Mouse (Mus musculus) kidney, postnatal 36 days (tissue): ENCODE measurements around the gene Gfod2.

Source experiments
- DNase-seq, 2 experiments: peaks; one replicate each; pipeline ENCODE4 v3.0.0; 2021 to 2022; ENCODE audit warnings: mixed read lengths in 2 of 2

Gfod2 gene

DNA sequence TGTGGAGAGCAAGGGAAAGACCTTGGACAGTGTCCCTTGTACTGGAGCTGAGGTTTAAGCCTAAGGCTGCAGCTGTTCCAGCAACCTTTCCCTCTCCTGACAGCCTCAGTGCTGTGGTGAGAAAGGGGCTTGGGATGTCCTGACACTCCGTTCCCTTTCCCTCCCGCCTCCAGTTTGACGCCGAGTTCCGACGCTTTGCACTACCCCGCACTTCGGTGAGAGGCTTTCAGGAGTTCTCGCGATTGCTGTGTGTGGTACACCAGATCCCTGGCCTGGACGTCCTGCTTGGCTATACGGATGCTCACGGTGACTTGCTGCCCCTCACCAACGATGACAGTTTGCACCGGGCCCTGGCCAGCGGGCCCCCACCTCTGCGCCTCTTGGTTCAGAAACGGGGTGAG lies 56.5 kb downstream of the Gfod2 start:
- no peak for DNase-seq

DNA sequence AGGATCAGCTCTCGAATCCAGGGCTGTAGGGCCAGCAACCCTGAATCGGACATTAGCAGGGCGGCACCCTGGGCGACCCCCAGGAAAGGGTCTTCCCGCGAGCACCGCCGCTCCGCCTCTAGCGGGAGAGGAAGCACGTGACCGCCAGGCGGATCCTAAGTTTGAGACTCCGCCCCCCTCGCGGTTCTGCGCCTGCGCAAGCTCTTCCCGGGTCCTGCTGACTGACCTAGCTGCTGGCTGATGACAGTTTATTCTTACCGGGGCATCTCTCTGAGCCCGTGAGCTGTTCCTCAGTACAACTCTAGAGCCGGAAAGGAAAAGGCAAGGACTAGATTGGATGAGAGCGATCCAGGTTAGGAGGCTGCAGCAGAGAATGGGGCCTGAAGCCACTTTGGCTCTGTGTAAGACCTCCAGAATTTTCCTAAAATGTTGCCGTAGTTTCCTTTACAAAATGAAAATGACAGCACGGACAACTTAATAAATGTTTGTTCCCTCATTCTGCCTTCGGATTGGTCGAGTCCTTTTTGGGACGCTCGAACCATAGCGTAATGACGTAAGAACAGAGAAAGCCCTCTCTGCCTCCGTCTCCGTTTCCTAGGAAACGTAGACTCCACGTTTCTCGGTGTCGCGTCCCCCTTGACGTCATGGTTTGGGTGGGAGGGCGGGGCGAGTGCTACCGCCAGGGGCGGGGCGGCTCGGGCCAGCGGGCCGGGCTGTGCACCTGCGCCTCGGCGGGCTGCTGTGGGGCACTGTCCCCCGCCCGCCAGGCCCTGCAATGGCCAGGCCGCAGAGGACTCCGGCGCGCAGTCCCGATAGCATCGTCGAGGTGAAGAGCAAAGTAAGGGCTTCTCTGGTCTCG lies 57.3 kb downstream of the Gfod2 start, which contains the start of the genes Acd and Pard6a:
Gene Acd, minus strand, starts transcription at position 137 of the 859 bp plus-strand sequence.
Gene Pard6a, plus strand, starts transcription at position 183 of the 859 bp plus-strand sequence.
- peak; percentile 95 to 97 for DNase-seq

DNA sequence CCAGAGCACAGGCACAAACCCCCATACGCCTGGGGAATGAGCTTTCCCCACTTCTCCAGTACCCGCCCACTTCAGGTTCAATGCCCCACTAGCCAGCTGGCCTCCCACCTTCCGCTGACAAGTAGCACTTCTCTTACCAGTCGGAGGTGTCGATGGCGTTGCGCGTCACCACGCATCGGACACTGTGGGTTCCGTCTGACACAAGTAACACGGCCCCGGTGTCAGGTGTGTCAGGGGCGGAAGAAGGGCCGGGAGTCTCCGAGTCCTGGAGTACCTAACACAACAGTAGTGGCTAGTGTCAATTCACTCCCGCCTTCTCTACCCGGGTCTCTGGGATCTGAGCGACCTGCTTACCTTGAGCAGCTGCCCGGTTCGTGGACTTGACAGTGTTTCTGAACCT lies 57.9 kb downstream of the Gfod2 start:
- DNase-seq = peak; percentile 67 to 75

DNA sequence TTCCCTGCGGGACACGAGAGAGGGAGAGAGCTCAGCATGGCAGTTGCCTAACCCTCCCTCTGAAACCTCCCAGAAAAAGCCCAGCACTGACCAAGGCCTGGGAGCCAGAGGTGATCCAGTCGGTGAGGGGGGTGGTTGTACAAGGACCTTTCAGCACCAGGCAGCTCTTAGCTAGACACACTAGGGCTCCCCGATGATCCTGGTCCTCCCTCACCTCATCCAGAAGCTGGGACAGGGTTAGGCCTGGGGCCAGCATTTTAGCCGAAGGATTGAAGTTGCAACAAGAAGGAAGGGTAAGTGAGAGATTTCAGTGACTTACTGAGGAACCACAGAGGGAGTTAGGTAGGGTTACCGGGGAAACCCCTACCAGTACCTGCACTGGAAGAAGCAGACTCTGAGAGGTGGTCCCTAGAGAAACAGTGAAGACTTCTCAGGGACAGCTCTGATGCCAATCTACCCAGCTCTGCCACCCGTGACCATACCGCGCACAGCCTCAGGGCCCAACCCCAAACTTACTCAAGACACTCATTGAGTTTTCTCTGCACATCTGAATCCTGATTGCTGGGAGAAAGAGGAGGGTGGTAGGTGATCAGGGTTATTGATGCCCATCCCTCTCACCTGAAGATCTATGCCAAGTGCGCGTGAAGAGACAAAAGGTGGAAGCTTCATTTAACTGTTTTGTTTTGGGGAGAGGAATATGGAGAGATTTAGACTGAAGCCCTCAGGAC lies 58.8 kb downstream of the Gfod2 start:
- no peak for DNase-seq

DNA sequence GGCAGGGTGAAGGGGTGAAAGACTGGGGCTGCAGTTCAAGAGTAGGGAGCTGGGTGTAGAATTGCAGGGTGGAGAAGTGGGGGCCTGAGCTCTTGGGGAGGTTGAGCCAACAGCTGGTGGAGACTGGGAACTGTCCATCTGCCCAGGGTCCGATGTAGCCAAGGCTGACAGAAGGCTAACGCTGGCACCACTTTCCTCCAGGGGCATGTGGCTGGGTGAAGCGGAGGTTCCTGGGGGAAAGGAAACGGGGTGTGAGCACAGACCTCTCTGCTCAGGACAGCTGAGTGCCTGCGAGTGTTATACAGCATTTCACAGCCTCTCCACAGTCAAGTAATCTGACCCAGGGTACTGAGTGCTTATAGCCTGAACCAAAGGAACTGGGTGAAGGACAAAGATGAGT lies 59.7 kb downstream of the Gfod2 start:
- DNase-seq = no peak

DNA sequence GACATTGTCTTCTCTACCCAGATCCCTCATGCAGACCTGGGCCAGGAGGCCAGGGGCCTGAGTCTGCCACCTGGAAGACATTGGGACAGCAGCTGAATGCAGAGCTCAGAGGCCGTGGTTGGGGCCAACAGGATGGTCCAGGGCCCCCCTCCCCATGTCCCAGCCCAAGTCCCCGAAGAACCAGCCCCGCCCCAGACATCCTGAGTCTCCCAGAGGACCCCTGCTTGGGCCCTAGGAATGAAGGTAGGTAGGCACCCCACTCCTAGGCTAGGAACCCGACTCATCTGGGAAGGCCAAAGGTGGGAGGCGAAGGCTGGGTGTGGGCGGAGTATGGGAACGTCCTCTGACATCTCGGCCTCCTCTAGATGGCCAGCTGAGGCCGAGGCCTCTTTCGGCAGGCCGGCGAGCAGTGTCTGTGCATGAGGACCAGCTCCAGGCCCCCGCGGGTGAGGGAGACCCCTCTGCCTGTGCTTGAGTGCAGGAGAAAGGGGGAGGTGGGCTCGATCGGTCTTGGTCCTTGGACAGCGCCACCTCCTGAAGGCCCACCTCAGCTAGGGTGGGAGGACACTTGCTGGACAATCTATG lies 61.2 kb downstream of the Gfod2 start:
- no peak for DNase-seq

DNA sequence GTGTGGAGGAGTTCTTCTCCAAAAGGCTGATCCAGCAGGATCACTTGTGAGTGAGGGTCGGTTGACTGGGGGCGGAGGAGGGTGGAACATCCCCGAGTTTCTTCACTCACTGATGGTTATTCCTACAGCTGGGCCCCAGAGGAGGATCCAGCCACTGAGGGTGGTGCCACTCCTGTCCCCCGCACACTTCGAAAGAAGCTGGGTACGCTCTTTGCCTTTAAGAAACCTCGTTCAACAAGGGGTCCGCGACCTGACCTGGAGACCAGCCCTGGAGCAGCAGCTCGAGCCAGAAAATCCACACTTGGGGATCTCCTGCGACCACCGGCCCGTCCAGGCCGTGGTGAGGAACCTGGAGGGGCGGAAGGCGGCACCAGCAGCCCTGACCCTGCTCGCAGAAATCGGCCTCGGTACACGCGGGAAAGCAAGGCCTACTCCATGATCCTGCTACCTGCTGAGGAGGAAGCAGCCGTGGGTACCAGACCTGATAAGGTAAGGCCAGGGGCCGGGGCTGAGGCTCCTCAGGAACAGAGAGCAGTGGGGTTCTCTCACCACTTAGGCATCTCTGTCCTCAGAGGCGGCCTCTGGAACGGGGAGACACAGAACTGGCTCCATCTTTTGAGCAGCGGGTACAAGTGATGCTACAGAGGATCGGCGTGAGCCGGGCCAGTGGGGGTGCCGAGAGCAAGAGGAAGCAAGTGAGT lies 63.2 kb downstream of the Gfod2 start:
- DNase-seq = no peak

DNA sequence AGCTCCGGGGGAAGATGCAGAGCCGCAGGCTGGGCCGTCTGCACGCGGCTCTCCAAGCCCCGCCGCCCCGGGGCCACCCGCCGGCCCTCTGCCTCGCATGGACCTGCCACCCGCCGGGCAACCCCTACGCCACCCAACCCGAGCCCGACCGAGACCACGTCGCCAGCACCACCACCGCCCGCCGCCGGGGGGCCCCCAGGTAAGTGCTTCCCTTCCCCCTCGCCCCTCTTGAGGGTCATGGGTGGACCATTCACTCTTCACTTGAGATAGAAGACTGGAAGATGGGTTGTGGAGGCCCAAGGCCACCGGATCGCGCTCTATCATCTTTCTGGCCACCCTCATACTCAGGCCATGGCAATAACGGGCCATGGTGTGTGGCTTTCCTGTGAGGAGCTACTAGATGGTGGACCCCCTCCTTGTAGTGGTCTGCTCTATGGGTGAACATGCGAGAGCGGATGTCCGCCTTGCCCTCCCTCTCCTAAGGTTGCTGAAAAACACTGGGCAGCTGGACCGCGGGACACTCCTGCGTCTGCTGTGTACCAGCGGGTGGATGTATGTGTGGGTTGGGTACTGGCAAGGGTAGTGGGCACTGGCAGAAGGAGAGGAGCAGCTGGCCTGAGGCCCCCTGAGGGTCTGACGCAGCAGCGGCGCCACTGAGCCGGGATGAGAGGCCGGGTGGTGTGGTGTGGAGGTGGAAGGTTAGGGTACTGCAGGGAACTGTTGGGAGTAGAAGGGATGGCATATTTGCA lies 64.2 kb downstream of the Gfod2 start:
- DNase-seq = peak in 1 of 2 experiments; percentile 27

DNA sequence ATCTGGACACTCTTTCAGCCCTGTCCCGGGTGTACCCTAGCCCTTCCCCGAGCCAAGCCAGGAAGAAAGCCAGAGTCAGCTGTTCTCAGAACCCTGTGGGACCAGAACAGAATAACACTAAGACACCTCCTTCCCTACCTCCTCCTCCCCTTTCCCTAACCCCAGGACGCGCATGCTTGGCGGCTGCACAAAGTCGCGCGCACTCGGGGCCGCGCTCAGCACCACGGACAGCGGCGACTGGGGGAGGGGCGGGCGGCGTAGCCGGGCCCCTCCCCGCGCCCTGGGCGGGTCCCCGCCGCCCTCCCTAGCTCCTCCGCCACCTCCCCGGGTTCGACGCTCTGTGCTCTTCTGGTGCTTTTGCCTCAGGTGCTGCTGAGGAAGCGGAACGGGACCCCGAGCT lies 64.8 kb downstream of the Gfod2 start:
- DNase-seq = peak; percentile 63 to 87

DNA sequence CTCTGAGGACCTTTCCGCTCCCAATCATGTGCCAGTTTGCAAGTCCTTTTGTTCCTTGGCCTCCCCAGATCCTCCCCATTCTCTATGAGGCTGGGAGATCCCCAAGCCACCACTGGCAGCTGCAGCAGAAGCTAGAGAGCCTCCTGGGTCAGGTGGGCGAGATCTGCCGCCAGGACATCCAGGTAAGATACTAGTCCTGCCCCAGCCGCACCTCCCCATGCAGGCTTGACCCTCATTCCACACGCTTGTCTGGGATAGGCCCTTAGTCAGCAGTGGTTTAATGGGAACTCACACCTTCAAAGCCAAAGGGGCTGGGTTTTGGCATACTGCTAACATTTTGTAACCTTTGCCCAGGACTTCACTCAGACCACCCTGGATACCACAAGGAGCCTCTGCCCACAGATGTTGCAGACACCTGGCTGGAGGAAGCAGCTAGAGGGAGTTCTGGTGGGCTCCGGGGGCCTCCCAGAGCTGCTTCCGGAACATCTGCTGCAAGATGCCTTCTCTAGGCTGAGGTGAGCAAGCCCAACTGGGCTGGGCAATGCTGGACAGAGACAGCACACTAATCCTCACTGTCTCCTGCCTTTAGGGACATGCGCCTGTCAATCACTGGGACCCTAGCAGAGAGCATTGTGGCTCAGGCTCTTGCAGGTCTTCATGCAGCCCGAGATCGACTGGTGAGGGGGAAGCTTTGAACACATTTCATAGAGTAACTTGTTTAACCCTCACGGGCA lies 65.8 kb downstream of the Gfod2 start:
- no peak for DNase-seq

DNA sequence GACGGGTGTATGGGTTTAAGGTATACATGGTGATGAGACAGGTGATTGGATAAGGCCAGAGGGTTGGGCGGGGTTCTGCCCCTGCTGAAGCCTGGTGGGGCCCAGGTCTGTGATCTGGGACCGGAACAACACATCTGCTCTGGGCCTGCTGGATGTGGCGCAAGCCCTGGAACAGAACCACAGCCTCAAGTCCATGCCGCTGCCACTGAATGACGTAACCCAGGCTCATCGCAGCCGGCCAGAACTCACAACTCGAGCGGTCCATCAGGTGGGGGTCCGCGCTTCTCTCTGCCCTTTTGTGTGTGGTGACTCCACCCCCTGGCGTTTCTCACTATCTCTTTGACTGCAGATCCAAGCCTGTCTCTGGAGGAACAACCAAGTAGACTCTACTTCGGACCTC lies 67.5 kb downstream of the Gfod2 start:
- no peak for DNase-seq

DNA sequence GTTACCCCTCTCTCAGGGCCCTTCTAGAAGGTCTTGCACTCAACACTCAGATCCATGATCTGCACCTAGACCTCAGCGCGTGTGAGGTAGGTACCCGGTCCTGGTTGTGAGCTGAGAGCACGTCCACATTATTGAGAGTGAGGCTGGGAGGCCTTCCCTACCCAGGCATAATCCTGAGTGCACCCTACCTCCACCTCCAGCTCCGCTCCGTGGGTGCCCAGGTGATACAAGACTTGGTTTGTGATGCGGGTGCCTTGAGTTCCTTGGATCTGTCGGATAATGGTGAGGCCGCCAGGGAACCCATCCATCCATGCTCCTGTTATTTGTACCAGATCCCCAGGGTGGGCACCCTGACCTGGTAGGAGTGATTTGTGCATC lies 68.5 kb downstream of the Gfod2 start:
- no peak for DNase-seq

DNA sequence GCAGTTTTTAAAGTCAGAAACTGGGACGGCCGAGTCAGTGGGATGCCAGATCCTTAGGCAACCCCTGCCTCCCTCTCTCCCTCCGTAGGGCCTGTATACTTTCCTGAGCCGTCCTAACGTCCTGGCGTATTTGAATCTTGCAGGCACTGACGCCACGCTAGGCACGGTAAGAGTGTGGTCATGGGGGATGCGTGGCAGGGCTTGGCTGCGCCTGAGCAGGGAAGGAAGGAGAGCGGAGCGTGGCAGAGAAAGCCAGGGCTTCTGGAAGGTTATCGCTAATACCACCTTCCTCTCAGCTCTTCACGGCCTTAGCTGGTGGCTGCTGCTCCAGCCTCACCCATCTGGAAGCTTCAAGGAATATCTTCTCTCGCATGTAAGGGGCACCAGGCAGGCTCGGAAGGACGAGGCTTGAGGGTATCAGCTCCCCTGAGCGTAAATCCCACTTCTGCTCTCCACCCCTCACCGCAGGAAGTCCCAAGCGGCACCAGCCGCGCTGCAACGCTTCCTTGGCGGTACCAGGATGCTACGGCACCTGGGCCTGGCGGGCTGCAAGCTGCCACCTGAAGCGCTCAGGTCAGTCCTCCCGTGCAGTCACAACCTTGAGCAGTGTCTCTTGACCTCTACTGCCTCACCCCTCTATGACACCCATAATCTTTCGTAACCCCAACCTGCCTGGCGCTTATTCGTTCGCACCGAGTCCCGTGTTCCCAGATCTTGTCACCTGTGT lies 69.0 kb downstream of the Gfod2 start:
- DNase-seq = no peak

DNA sequence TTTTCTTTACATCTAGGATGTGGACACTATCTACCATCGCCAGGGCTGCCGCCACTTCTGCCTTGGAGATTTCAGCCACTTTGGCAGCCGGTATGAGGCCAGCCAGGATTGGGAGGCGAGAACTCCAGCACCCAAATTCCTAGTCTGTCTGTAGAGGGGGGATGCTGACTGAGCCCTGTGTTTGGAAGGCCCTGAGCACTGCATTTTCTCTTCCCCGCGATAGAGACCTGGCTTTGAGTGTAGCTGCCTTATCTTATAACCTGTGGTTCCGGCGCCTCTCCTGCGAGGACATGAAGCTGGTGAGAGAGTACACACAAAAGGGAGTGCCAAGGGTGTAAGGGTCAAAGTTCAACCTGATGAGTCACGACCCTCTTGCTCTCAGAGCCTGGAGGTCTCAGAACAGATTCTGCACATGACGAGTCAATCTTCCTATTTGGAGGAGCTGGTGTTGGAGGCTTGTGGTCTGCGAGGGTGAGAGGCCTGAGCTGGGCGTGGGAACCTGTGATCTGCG lies 70.2 kb downstream of the Gfod2 start:
- DNase-seq = no peak

DNA sequence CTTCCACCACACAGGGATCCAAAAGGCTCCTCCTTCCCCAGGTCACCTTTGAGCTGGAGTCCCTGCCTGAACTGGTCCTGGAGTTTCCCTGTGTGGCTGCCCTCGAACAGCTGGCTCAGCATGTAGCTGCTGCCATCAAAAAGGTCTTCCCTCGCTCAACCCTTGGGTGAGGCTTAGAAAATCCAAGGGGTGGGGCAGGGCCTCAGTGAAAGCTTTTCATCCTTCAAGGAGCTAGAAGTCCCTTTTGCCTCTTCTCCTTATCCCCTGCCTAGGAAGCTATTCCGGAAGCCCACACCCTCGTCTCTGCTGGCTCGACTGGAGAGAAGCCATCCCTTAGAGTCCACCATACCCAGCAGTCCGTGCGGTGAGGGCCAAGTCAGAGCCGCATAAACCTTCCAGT lies 71.0 kb downstream of the Gfod2 start:
- DNase-seq = no peak

DNA sequence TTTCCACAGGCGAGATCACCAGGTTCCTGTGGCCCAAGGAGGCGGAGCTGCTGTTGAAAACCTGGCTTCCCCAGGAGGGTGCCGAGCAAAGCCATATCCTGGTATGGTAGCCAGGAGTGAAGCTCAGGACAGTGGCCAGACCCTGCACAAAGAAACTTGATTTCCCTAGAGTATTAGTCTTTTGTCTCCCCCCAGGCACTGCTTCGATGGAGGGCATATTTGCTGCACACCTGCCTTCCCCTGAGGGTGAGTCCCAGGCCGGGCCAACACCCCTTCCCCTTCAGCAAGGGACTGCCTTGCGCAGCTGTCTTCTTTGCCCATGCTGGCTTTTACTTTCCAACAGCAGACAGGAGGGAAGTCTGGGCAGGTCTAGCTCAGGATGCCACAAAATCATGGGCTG lies 71.9 kb downstream of the Gfod2 start:
- no peak for DNase-seq

DNA sequence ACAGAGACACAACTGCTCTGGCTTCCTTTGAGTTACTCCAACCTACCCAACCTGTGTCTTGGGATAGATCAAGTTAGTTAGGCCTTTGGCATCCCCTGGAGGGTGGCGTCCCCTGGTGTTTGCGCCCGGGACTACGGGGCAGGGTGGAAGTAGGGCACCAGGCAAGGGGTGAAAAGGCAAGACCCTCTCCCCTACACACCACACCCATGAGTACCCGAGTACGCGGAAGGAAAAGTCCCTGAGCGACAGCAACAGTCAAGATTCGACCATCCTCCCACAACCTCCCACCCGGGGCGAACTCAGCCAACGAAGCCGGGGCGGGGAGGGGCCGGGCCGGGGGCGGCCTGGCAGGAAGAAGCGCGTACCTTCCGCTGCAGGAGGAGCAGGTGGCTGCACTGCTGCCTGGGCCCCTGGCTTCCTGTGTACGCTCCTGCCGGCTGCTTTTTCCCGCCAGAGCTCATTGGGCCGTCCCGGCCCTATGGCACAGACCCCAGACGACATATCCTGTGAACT lies 72.6 kb downstream of the Gfod2 start, which contains the start of gene Carmil2:
Gene Carmil2, plus strand, starts transcription at position 479 of the 513 bp plus-strand sequence.
- DNase-seq = peak; percentile 56 to 87

DNA sequence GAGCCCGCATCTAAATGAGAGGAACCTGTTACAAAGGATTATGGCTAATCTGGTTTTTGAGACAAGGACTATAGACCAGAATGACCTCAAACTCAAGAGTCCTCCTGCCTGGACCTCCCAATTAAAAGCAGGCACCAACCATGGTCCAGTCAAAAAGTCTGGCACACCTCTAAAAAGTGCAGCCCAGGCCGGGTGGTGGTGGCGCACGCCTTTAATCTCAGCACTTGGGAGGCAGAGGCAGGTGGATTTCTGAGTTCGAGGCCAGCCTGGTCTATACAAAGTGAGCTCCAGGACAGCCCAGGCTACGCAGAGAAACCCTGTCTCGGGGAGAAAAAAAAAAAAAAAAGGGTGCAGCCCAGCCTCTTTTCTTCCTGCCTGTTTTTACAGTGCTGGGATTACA lies 73.1 kb downstream of the Gfod2 start:
- no peak for DNase-seq

DNA sequence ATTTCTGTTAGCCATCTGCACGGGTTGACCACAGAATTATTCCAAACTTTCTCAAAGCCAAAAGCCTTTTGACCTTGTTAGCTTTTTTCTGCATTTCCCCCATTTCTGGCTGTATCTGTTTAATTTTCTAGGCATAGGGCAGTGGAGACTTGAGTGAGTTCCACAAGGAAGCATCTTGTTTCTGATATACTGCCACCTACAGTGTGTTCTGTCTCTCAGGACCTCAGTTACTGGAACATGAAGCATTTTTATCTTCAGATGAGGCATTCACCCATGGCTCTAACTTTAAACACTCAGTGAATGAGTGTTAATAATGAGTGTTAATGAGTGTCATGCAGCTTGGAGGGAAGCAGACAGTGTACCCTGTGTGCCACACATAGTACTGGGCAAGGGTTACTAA lies 80.6 kb downstream of the Gfod2 start:
- no peak for DNase-seq
